Mouse (Mus musculus): ENCODE results near the gene Asb10. TPM values are rescaled to one million over a fixed set of nuclear protein-coding genes. Genes with fewer than 3 reads are reported as not detected.
A peak's percentile ranks its signal among the peaks of the same experiment; 100 is the strongest.

Gene Asb10
- polyA plus RNA-seq, 1 experiment from 2014 or later, result 0.11 TPM

DNA sequence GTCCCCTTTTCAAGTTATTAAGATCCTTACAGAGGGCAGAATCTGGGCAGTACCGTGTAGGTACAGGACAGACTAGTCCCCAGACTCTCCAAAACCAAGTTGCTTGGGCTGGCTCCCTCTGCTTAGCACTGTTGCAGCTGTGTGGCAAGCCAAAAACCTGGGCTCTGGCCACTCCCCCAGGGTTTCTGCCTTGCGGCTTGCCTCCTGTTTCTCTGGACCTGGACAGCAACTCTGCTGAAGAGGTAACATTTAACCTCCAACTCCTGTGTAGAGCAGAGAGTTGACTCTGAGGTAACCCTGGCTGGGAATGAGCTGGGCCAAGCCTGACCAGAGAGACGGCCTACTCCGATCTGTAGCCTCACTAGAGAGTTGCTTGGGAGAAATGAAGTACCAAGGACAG lies 38.0 kb downstream of the Asb10 start:
- H3K4me3 ChIP-seq, result no peak overlapping the region
- H3K9ac ChIP-seq (replicated peaks), result no peak overlapping the region
- H3K27ac ChIP-seq (replicated peaks), result no peak overlapping the region
- no peak overlapping the region for H3K4me2 ChIP-seq (replicated peaks)
- H3K36me3 ChIP-seq, result peaks cover 44% of the 10 kb centered on the region
- peaks cover 22% of the 10 kb centered on the region for H3K4me1 ChIP-seq
- WGBS, result 75% methylated on average over 4 of the region's 4 CpGs
- peaks cover 23% of the 10 kb centered on the region for H3K27me3 ChIP-seq
- ATAC-seq (replicated peaks), result no peak
- H3K9me3 ChIP-seq, result no peaks in the 10 kb centered on the region

DNA sequence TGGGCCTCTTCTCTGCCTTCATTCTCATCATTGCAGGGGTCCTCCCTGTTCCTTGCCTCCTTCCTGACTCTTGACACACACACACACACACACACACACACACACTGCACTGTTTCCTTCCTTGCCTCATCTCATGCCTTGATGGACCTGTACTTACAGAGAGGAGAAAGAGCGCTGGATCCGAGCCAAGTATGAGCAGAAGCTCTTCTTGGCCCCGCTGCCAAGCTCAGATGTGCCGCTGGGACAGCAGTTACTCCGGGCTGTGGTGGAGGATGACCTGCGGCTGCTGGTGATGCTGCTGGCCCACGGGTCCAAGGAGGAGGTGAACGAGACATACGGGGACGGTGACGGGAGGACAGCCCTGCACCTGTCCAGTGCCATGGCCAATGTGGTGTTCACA lies 39.9 kb downstream of the Asb10 start:
- peaks cover 44% of the 10 kb centered on the region for H3K36me3 ChIP-seq
- H3K4me1 ChIP-seq, result peaks cover 42% of the 10 kb centered on the region

DNA sequence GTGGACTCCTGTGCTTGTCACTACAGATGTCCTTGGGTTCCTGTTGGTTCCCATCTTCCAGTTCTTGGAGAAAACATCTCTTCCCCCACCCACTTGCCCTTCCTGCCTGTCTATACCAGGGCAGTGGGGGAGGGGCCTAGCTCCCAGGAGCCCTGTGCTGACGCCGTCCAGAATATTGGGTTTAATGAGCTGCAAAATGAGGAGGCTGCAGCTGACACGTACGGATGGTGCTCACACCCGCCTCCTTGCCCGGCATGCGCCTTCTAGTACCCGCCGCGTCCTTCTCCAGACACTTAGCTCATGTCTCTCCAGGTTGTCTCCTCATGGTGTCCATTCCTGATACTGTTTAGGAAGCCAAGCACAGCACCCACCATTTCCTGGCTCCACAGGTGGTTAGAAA lies 41.7 kb downstream of the Asb10 start:
- no peak for ATAC-seq (replicated peaks)
- Histone ChIP-seq H3K36me3 (peaks cover 45% of the 10 kb centered on the region), H3K4me3 (no peak overlapping the region), H3K9ac (replicated peaks) (no peak overlapping the region), H3K4me1 (peaks cover 57% of the 10 kb centered on the region), H3K4me2 (replicated peaks) (no peak overlapping the region), H3K27me3 (peaks cover 11% of the 10 kb centered on the region), H3K27ac (replicated peaks) (no peak overlapping the region), H3K9me3 (no peaks in the 10 kb centered on the region)
- 38% methylated on average over 10 of the region's 10 CpGs for WGBS

More for the DNA sequence above, 39.9 kb downstream of the Asb10 start:
- H3K27me3 ChIP-seq, result peaks cover 23% of the 10 kb centered on the region
- WGBS, result 68% methylated on average over 11 of the region's 11 CpGs
- no peak overlapping the region for H3K4me2 ChIP-seq (replicated peaks)
- no peak overlapping the region for H3K4me3 ChIP-seq
- no peaks in the 10 kb centered on the region for H3K9me3 ChIP-seq
- H3K9ac ChIP-seq (replicated peaks), result no peak overlapping the region
- ATAC-seq (replicated peaks), result no peak
- H3K27ac ChIP-seq (replicated peaks), result no peak overlapping the region

DNA sequence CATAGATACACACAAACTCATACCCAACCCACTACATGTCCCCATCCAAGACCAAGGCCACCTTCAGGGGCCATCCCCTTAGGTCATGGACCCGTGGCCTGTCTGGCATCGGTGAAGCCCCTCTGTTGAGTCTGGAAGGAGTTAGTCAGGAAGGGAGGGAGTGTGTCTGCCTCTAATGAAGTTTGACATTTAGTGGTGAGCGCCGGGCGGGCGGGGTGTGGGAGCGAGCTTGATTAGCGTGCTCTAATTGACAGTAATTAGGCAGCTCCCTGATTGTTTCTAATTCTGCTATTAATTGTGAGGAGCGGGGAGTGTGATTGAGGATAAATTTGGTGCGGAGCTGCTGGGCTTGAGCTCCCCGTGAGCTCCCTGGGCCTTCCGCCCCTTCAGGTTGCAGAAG lies 43.3 kb downstream of the Asb10 start:
- Histone ChIP-seq H3K9me3 (no peaks in the 10 kb centered on the region), H3K4me3 (no peak overlapping the region), H3K36me3 (peaks cover 57% of the 10 kb centered on the region), H3K4me2 (replicated peaks) (no peak overlapping the region), H3K9ac (replicated peaks) (no peak overlapping the region), H3K4me1 (peaks cover 58% of the 10 kb centered on the region), H3K27me3 (no peaks in the 10 kb centered on the region), H3K27ac (replicated peaks) (no peak overlapping the region)
- WGBS, result 30% methylated on average over 12 of the region's 12 CpGs
- 0 out of 2 replicates have a peak, but pooled peaks have one; percentile 25 for ATAC-seq (replicated peaks)

DNA sequence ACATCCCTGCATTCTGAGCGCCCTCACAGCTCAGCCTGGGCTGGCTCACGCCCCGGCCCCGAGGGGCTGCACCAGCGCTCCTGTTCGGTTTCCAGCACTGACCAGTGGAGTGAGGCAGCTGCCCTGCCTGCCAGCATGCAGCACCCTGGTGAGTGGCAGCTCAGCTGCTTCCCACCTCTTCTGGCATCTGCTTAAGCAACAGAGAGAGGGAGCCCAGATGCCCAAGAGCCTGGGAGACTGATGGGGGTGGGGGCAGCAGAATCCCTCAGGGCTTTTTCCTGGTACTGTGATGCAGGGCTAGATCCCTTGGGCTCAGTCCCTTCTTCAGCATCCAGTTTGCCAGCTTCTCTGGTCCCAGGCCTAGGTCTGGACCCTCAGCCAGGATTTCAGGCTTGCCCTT lies 44.0 kb downstream of the Asb10 start:
- WGBS, result 52% methylated on average over 6 of the region's 6 CpGs

DNA sequence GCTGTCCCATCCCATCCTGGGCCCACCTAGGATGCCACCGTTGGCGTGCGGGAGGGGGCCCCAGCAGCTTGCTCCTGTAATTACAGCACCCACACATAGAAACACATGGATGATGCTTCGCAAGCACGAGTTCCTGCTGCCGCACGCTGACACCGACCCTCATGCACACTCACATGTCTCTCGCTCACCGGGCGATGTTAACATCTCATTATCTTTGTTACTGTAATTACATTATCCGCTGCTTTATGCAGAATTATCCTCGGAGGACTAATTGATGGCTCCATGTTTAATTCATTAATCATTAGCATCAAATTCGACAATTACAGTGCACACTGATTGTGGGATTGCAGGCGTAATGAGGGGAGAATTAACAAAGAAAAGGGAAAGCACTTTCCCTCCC lies 45.8 kb downstream of the Asb10 start:
- WGBS, result 22% methylated on average over 15 of the region's 15 CpGs
- Histone ChIP-seq H3K4me2 (replicated peaks) (no peak overlapping the region), H3K27ac (replicated peaks) (peak overlapping the region; percentile 61), H3K36me3 (peaks cover 59% of the 10 kb centered on the region), H3K9me3 (no peaks in the 10 kb centered on the region), H3K4me1 (peaks cover 52% of the 10 kb centered on the region), H3K9ac (replicated peaks) (no peak overlapping the region), H3K4me3 (no peak overlapping the region), H3K27me3 (no peaks in the 10 kb centered on the region)
- peak; percentile 45 for ATAC-seq (replicated peaks)

More for the DNA sequence above, 44.0 kb downstream of the Asb10 start:
- Histone ChIP-seq H3K4me2 (replicated peaks) (no peak overlapping the region), H3K27ac (replicated peaks) (peak overlapping the region; percentile 5; the same call in 1 of the 2 replicates), H3K27me3 (no peaks in the 10 kb centered on the region), H3K9ac (replicated peaks) (0 out of 2 replicates have a peak overlapping the region, but pooled peaks have one; percentile 2), H3K9me3 (no peaks in the 10 kb centered on the region), H3K4me3 (no peak overlapping the region), H3K4me1 (peaks cover 58% of the 10 kb centered on the region), H3K36me3 (peaks cover 59% of the 10 kb centered on the region)
- ATAC-seq (replicated peaks), result peak; percentile 20; the same call in 1 of the 2 replicates

DNA sequence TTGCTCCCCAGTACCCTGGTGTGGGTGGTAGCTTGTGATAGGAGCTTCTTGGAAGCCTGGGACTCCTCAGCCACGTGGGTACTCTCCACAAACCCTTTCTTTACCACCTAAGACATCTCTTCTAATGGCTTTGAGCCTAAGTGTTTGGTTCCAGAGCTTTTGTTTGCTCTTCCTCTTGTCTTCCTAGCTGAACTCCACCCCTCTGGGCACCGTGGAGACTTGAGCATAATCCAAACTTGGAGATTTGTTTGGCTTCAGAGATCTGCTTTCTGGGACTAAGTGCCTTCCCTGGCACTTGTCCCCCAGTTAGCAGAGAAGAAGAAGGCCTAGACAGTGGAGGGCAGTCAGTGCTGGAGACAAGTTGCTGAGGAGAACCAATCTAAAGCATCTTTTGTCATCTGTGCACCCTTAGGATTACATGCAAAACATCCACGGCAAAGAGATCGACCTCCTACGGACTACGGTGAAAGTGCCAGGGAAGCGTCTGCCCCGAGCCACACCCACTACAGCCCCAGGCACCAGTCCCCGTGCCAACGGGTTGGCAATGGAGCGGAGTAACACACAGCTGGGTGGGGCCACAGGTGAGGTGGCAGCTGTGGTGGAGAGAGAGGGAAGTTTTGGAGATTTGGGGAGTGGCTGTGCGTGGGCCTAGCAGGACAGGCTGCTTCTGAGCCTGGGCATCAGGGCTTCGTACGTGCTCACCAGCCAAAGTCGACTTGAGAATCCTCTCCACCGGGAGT lies 48.1 kb downstream of the Asb10 start:
- H3K4me3 ChIP-seq, result no peak overlapping the region
- no peak overlapping the region for H3K9ac ChIP-seq (replicated peaks)
- no peaks in the 10 kb centered on the region for H3K27me3 ChIP-seq
- no peaks in the 10 kb centered on the region for H3K9me3 ChIP-seq
- no peak overlapping the region for H3K4me2 ChIP-seq (replicated peaks)
- H3K36me3 ChIP-seq, result peaks cover 59% of the 10 kb centered on the region
- no peak for ATAC-seq (replicated peaks)
- H3K4me1 ChIP-seq, result peaks cover 45% of the 10 kb centered on the region
- 85% methylated on average over 16 of the region's 16 CpGs for WGBS
- H3K27ac ChIP-seq (replicated peaks), result no peak overlapping the region

DNA sequence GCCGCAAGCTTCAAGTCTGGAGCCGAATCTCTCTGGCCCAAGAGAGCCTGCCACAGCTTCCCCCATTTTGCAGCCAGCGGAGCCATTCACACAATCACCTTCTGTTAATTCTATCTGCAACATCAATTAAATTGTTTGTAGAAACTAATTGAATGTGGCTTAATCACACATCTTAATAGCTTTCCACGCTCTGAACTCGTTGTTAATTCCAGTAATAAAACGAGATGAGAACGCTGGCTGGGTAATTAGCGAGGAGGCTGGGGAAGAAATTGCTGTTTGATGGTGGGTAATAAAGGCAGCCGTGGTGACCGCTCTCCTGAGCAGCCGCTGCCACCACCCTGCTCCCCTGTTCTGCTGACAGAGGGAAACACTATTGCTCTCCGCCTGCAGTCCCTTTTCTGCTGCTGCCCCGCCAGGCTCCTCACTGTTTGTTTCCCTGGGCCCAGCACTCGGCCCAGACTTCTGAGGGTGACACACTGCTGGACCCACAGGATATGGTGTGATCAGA lies 50.3 kb downstream of the Asb10 start:
- Histone ChIP-seq H3K9ac (replicated peaks) (no peak overlapping the region), H3K36me3 (peaks cover 64% of the 10 kb centered on the region), H3K4me2 (replicated peaks) (no peak overlapping the region), H3K27me3 (peaks cover 6% of the 10 kb centered on the region; the same call in 1 of the 2 replicates), H3K4me1 (peaks cover 31% of the 10 kb centered on the region), H3K9me3 (no peaks in the 10 kb centered on the region), H3K27ac (replicated peaks) (no peak overlapping the region), H3K4me3 (no peak overlapping the region)
- ATAC-seq (replicated peaks), result no peak
- 24% methylated on average over 14 of the region's 14 CpGs for WGBS

DNA sequence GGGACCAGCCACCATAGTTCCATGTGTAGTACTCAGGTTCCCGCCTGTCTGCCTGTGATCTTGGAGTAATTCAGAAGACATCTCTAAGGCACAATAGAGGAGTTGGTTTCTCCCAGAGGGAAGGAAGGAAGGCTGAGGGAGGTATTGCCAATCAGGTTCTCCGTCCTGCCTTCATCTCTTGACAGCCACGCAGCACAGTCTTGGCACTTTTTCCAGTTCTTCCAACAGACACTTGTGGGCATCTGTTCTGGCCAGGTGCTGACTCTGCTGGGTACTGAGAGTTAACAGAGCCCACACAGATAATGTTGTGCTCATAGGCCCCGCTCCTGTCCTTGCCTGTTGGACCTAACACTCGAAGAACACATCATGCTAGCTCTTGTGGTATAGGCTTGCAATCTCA lies 54.0 kb downstream of the Asb10 start:
- H3K4me3 ChIP-seq, result no peak overlapping the region
- H3K9me3 ChIP-seq, result no peaks in the 10 kb centered on the region
- H3K4me1 ChIP-seq, result peaks cover 34% of the 10 kb centered on the region
- 91% methylated on average over 5 of the region's 5 CpGs for WGBS
- H3K36me3 ChIP-seq, result peaks cover 54% of the 10 kb centered on the region
- H3K27ac ChIP-seq (replicated peaks), result no peak overlapping the region
- H3K4me2 ChIP-seq (replicated peaks), result no peak overlapping the region
- peaks cover 6% of the 10 kb centered on the region; the same call in 1 of the 2 replicates for H3K27me3 ChIP-seq
- no peak for ATAC-seq (replicated peaks)
- H3K9ac ChIP-seq (replicated peaks), result no peak overlapping the region

DNA sequence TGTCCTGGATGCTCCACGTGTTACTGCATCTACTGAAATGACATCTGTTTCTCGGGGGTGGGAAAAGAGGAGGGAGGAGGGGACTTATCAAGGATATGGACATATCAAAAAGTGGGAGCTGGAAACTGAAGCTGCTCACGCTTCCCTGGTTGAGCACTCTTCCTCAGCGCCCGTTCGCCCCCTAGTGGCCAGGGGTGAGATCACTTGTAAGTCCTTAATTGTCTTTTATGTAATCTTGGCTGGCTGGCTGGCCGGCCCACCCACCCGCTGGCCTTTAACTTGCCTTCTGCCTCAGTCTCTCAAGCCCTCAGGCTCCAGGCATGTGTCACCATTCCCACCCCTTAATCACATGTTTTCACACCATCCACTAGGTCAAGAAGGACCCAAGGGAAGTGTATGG lies 54.7 kb downstream of the Asb10 start:
- Histone ChIP-seq H3K4me2 (replicated peaks) (no peak overlapping the region), H3K36me3 (peaks cover 49% of the 10 kb centered on the region), H3K9ac (replicated peaks) (no peak overlapping the region), H3K27me3 (peaks cover 6% of the 10 kb centered on the region; the same call in 1 of the 2 replicates), H3K27ac (replicated peaks) (no peak overlapping the region), H3K4me3 (no peak overlapping the region), H3K4me1 (peaks cover 40% of the 10 kb centered on the region), H3K9me3 (no peaks in the 10 kb centered on the region)
- under 1% methylated on average over 8 of the region's 8 CpGs for WGBS
- ATAC-seq (replicated peaks), result no peak

DNA sequence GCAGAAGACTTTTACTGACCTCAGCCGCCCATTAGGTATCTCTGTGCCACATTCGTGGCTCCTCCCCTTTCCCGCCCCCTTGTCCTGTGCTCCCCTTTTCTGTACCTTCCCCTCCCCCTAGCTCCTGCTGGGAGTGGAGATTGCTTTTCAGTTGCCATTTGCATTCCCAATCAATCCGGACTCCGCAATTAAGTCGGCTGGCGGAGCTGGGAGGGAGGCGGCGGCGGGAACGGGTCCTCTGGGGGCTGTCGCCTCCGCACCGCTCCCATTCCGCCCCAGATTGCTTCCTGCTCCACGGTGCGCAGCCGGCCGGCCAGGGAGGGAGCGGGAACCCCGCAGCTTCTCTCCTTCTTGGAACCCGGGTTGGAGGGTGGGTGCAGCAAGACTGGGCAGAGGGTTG lies 55.8 kb downstream of the Asb10 start:
- Histone ChIP-seq H3K9ac (replicated peaks) (peak overlapping the region; percentile 39), H3K27me3 (peaks cover 6% of the 10 kb centered on the region; the same call in 1 of the 2 replicates), H3K27ac (replicated peaks) (no peak overlapping the region), H3K36me3 (peaks cover 50% of the 10 kb centered on the region), H3K4me1 (peaks cover 41% of the 10 kb centered on the region), H3K9me3 (no peaks in the 10 kb centered on the region), H3K4me3 (peak overlapping the region; percentile 18; the same call in 1 of the 2 replicates), H3K4me2 (replicated peaks) (peak overlapping the region; percentile 41)
- ATAC-seq (replicated peaks), result peak; percentile 16; the same call in 1 of the 2 replicates
- WGBS, result 5% methylated on average over 22 of the region's 22 CpGs

DNA sequence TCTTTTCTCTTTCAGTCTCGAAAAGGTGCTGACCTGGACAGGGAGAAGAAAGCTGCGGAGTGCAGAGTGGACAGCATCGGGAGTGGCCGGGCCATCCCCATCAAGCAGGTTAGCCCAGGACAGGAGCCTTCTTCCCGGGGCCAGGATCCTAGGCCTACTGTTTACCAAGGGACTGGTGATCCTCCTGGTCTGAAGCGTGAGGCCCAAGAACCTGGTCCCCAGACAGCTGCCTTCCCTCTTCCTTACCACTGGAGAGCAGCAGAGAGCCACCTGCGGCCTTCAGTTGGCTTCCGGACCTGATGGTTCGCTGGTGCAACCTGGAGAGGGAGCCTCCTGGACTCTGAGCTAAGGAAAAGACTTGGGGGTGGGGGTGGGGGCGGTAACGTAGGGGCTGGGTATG lies 57.5 kb downstream of the Asb10 start:
- Histone ChIP-seq H3K4me1 (peaks cover 38% of the 10 kb centered on the region), H3K27me3 (peaks cover 6% of the 10 kb centered on the region; the same call in 1 of the 2 replicates), H3K9me3 (no peaks in the 10 kb centered on the region), H3K4me3 (no peak overlapping the region), H3K4me2 (replicated peaks) (no peak overlapping the region), H3K27ac (replicated peaks) (no peak overlapping the region), H3K36me3 (peaks cover 53% of the 10 kb centered on the region), H3K9ac (replicated peaks) (no peak overlapping the region)
- 14% methylated on average over 11 of the region's 11 CpGs for WGBS
- ATAC-seq (replicated peaks), result peak; percentile 21; the same call in 1 of the 2 replicates
